Mouse (Mus musculus): ENCODE results near the gene Myo1f.
A peak's percentile ranks its signal among the peaks of the same experiment; 100 is the strongest.

DNA sequence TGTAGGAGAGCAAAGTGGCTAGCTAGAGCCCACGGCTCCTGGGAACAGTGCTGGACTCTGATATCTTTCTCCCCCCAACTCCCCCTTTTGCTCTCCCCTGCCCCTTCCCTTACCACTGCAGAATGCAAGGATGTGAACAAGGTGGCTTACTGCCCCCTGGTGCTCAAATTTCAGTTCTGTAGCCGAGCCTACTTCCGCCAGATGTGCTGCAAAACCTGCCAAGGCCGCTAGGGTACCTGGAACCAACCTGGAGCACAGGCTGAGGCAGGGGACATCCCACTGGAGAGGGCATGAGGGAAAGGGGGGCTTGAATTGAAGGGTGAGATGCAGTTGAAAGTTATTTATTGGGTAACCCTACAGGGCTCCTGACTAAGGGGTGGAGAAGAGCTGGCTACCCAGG, 2.5 kb upstream of the Myo1f start:
- TF ChIP-seq POLR2A (IDR thresholded peaks at IDR 0.05; ENCODE audit: borderline replicate concordance, extremely low read depth, low read depth, low read length) = no peak
- peak; percentile 64 for TF ChIP-seq CTCF (IDR thresholded peaks at IDR 0.05; ENCODE audit: insufficient read depth, low read length)
